Comparison of ENCODE assay signal across 13 mouse cellular contexts in the genomic region with DNA sequence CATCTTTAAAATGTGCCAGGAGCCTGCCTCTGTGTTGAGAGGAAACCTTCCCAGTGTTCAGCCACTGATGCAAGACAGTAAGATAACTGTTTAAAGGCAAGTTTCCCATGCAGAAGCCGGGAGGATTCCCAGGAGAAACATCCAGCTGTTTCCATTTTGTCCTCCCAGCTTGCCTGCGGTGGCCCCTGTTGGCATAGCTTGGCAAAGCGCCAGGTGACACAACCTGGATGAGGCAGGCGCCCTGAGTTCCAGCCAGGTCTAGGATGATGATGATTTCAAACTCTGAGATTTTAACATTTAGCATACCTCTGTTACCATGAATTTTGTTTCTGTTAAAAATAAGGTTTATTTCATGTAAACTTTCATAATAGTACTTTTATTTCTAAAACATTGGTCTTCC.
DNase-seq lines count a peak whose midpoint lies in the region.
"Had no signal": no experiment of that assay in that cellular context is flagged by ENCODE, and none has a peak within 500 bp of the region (broad histone marks: within the 10 kb centered on the region; RNA-seq: fewer than 3 reads in every experiment).

No protein-coding gene starts in this region.

- intact Hi-C loops in left cerebral cortex, postnatal 4 days (cut with DNase I): no loop called here

- DNase-seq in cerebellum, postnatal 14 days: peak; percentile 34 to 38
- no peak for DNase-seq in cerebellum, adult 18-20 months
- peak; percentile 20 for DNase-seq in left cerebral cortex, postnatal 4 days
- DNase-seq in left cerebral cortex, adult 8-10 months (ENCODE audit: low spot score in 2 of 2): no peak
- DNase-seq in testis, postnatal 10 days (ENCODE audit: low spot score): peak; percentile 42
- no peak for DNase-seq in testis, postnatal 14 days (ENCODE audit: low spot score)
- no peak for DNase-seq in Muller cell, postnatal 12 days (ENCODE audit: inconsistent ontology term)
- DNase-seq: adrenal gland, postnatal 10 days; adrenal gland, postnatal 36 days; cerebellum, adult 2 months; gastrocnemius, adult 2 months; gastrocnemius, postnatal 14 days; heart, adult 11 months had no signal

Comparison
In these comparisons a context has a peak if more than half of its experiments do, and no peak if none do; other contexts are left out.
1. DNase-seq: peak in cerebellum, postnatal 14 days (2 of 2), left cerebral cortex, postnatal 4 days (single experiment) and testis, postnatal 10 days (single experiment); none in cerebellum, adult 18-20 months (0 of 2), left cerebral cortex, adult 8-10 months (0 of 2), testis, postnatal 14 days (single experiment) and Muller cell, postnatal 12 days (single experiment).